Mouse (Mus musculus): ENCODE data around the gene Vmn1r128.
"Not testable (repeated sequence)": the region's sequence is repeated elsewhere in the genome, so short reads cannot be mapped to it uniquely, and the experiment has no call there.

- TF ChIP-seq POLR2A (IDR thresholded peaks at IDR 0.05; ENCODE audit: borderline replicate concordance, extremely low read depth, insufficient read depth, insufficient read length, poor library complexity, severe bottlenecking); CTCF (IDR thresholded peaks at IDR 0.05; ENCODE audit: borderline replicate concordance, extremely low read depth, insufficient read depth, insufficient read length): not testable (repeated sequence)
Measured at GRCm38 (mm10) chr7:21301367-21301766, 47.8 kb upstream of the Vmn1r128 start, which contains the start of gene Vmn1r126.

Measured in brain, embryonic 14.5 days (tissue).